9 mouse cellular contexts compared by ENCODE assay signal in genomic region chr14:121865162-121865561, GRCm38 (mm10). TPM values are rescaled to one million over a fixed set of nuclear protein-coding genes. Genes with fewer than 3 reads are reported as not detected.
A peak's percentile ranks its signal among the peaks of the same experiment; 100 is the strongest.
DNase-seq lines count a peak whose midpoint lies in the region; TF ChIP-seq lines count a peak whose summit lies in the region.
"Not testable (repeated sequence)": the region's sequence is repeated elsewhere in the genome, so short reads cannot be mapped to it uniquely, and the experiment has no call there.
"Had no signal": no experiment of that assay in that cellular context is flagged by ENCODE, and none has a peak within 500 bp of the region (broad histone marks: within the 10 kb centered on the region; RNA-seq: fewer than 3 reads in every experiment).

No protein-coding gene starts in this region.

- not testable (repeated sequence) for H3K27me3 ChIP-seq in cerebellum, adult 2 months (ENCODE audit: control insufficient read depth, insufficient read depth, low read length)

- H3K4me3 ChIP-seq in cerebellum, adult 2 months (replicated peaks; ENCODE audit: insufficient read depth, low read depth, low read length) = not testable (repeated sequence)

- not testable (repeated sequence) for H3K27ac ChIP-seq in cerebellum, adult 2 months (ENCODE audit: insufficient read depth, low read length)

- peak; percentile 42 for DNase-seq in Muller cell, postnatal 12 days (ENCODE audit: inconsistent ontology term)
- DNase-seq in cerebellum, adult 2 months = peak; percentile 64 to 67
- DNase-seq in forelimb bud, embryonic 11.5 days (ENCODE audit: low read depth, low spot score) = peak; percentile 72
- peak; percentile 60 for DNase-seq in hindlimb bud, embryonic 11.5 days (ENCODE audit: extremely low spot score, low read depth, low spot score)
- peak; percentile 44 to 52 for DNase-seq in layer of hippocampus, postnatal 36 days
- DNase-seq in lung, postnatal 25 days (ENCODE audit: low spot score) = peak; percentile 84
- DNase-seq in retina, postnatal 7 days (ENCODE audit: low read depth, low spot score) = peak; percentile 54
- peak; percentile 81 for DNase-seq in thymus, postnatal 25 days

- TF ChIP-seq CTCF in cerebellum, adult 2 months (IDR thresholded peaks at IDR 0.05; ENCODE audit: borderline replicate concordance, insufficient read depth, low read depth, low read length) = peak; percentile 65; the same call in 1 of the 2 replicates

- not testable (repeated sequence) for TF ChIP-seq POLR2A in cerebellum, adult 2 months (IDR thresholded peaks at IDR 0.05; ENCODE audit: borderline replicate concordance, insufficient read depth, low read length)

- WGBS in cerebellum, adult 2 months = 16% methylated on average over 2 of the region's 2 CpGs

- H3K4me1 ChIP-seq in cerebellum, adult 2 months (ENCODE audit: control insufficient read depth, insufficient read depth, low read length) = not testable (repeated sequence)

RNA-seq across cellular contexts. Expression of gene Ubac2, which starts 13.3 kb away (rescaled TPM):
- polyA plus RNA-seq in cerebellum, adult 2 months (2012; rRNA removed) = 44.4 and 45.6 TPM in 2 replicates
- 10 to 100 TPM; 47.8 to 48.9 TPM for total RNA-seq in layer of hippocampus, postnatal 36 days (2021)

RNA-seq across cellular contexts. Expression of gene Gpr18, which starts 50.4 kb away (rescaled TPM):
- 0.06 TPM in 1 of 2 replicates, not detected in the other for polyA plus RNA-seq in cerebellum, adult 2 months (2012; rRNA removed)
- total RNA-seq in layer of hippocampus, postnatal 36 days (2021) = not detected
- polyA plus RNA-seq: erythroblast, embryonic 14.5 days had no signal
